Mouse (Mus musculus) thymus, postnatal 14 days (tissue): ENCODE measurements at regions not wholly inside any gene's neighbourhood (a gene's known extent, or its start where the extent isn't known, plus 50 kb on each side); places are given as distances from the start of the nearest gene placed in this dataset.

ENCODE experiments used
- DNase-seq: peaks from one replicate; pipeline ENCODE4 v3.0.0; 2021

- no peak for DNase-seq
Observed at GRCm38 (mm10) chr17:48592457-48592856, 137.8 kb downstream of the Unc5cl start.

GRCm38 (mm10) chr17:48595418-48595963 is 140.8 kb downstream of the Unc5cl start:
- DNase-seq: no peak

GRCm38 (mm10) chr17:48596406-48596805 is 141.7 kb downstream of the Unc5cl start:
- DNase-seq: peak; percentile 38

- DNase-seq: no peak
Observed at GRCm38 (mm10) chr17:48597301-48597700, 142.6 kb downstream of the Unc5cl start.

GRCm38 (mm10) chr17:48598471-48599141 is 143.9 kb downstream of the Unc5cl start:
- no peak for DNase-seq

GRCm38 (mm10) chr17:48600176-48600575 is 145.5 kb downstream of the Unc5cl start:
- no peak for DNase-seq

GRCm38 (mm10) chr17:48602554-48602953 is 147.9 kb downstream of the Unc5cl start:
- peak; percentile 73 for DNase-seq

GRCm38 (mm10) chr17:48606767-48607166 is 152.1 kb downstream of the Unc5cl start:
- DNase-seq: no peak

- no peak for DNase-seq
Observed at GRCm38 (mm10) chr17:48608315-48608714, 153.6 kb downstream of the Unc5cl start.

- no peak for DNase-seq
Observed at GRCm38 (mm10) chr17:48610107-48610506, 155.4 kb downstream of the Unc5cl start.

- DNase-seq: no peak
Observed at GRCm38 (mm10) chr17:48610806-48611205, 156.1 kb downstream of the Unc5cl start.

GRCm38 (mm10) chr17:48613491-48613890 is 158.8 kb downstream of the Unc5cl start:
- no peak for DNase-seq

- no peak for DNase-seq
Observed at GRCm38 (mm10) chr17:48615248-48615647, 160.5 kb downstream of the Unc5cl start.

- no peak for DNase-seq
Observed at GRCm38 (mm10) chr17:48616205-48616604, 161.5 kb downstream of the Unc5cl start.

- no peak for DNase-seq
Observed at GRCm38 (mm10) chr17:48620896-48621295, 166.2 kb downstream of the Unc5cl start.

- DNase-seq: no peak
Observed at GRCm38 (mm10) chr17:48621676-48622075, 167.0 kb downstream of the Unc5cl start.

- DNase-seq: no peak
Observed at GRCm38 (mm10) chr17:48624937-48625336, 170.2 kb downstream of the Unc5cl start.

GRCm38 (mm10) chr17:48625971-48626370 is 171.3 kb downstream of the Unc5cl start:
- DNase-seq: no peak

GRCm38 (mm10) chr17:48639611-48640010 is 184.9 kb downstream of the Unc5cl start:
- no peak for DNase-seq

- no peak for DNase-seq
Observed at GRCm38 (mm10) chr17:48643533-48644019, 188.9 kb downstream of the Unc5cl start.

GRCm38 (mm10) chr17:48645056-48645455 is 190.4 kb downstream of the Unc5cl start:
- no peak for DNase-seq

- DNase-seq: peak; percentile 18
Observed at GRCm38 (mm10) chr17:48646626-48647195, 192.0 kb downstream of the Unc5cl start.

GRCm38 (mm10) chr17:48647431-48647830 is 192.7 kb downstream of the Unc5cl start:
- peak; percentile 57 for DNase-seq

GRCm38 (mm10) chr17:48650556-48650955 is 195.9 kb downstream of the Unc5cl start:
- no peak for DNase-seq
